Mouse (Mus musculus) spleen, postnatal 10 days (tissue): ENCODE data around the gene Il6.
"Not testable (repeated sequence)": the region's sequence is repeated elsewhere in the genome, so short reads cannot be mapped to it uniquely, and the experiment has no call there.

Experiments used
- DNase-seq, 2 experiments: peaks; one replicate each; pipeline ENCODE4 v3.0.0; 2021 to 2022; ENCODE audit warnings: low spot score in 2 of 2

Gene Il6

GRCm38 (mm10) chr5:30012726-30013503 is at the start of gene Il6:
Il6 (plus strand) TSS chr5:30013114.
- peak; percentile 15 to 56 for DNase-seq

GRCm38 (mm10) chr5:29963488-29963887 is 49.4 kb upstream of the Il6 start:
- DNase-seq = no peak

- DNase-seq = no peak
These were observed 42.7 kb upstream of the Il6 start for GRCm38 (mm10) chr5:29970212-29970611.

GRCm38 (mm10) chr5:29972796-29973195 is 40.1 kb upstream of the Il6 start:
- no peak for DNase-seq

GRCm38 (mm10) chr5:29973533-29973932 is 39.4 kb upstream of the Il6 start:
- DNase-seq = no peak

- DNase-seq = no peak
These were observed 38.8 kb upstream of the Il6 start for GRCm38 (mm10) chr5:29974115-29974514.

GRCm38 (mm10) chr5:29993583-29993982 is 19.3 kb upstream of the Il6 start:
- DNase-seq = no peak

GRCm38 (mm10) chr5:29994344-29994743 is 18.6 kb upstream of the Il6 start:
- no peak for DNase-seq

- DNase-seq = no peak
These were observed 15.6 kb upstream of the Il6 start for GRCm38 (mm10) chr5:29997351-29997750.

- DNase-seq = no peak
These were observed 12.0 kb upstream of the Il6 start for GRCm38 (mm10) chr5:30000921-30001320.

GRCm38 (mm10) chr5:30014580-30014979 is 1.7 kb downstream of the Il6 start:
- DNase-seq = peak in 1 of 2 experiments; percentile 27

GRCm38 (mm10) chr5:30035862-30036261 is 22.9 kb downstream of the Il6 start:
- DNase-seq = not testable (repeated sequence)

- DNase-seq = not testable (repeated sequence)
These were observed 24.2 kb downstream of the Il6 start for GRCm38 (mm10) chr5:30037111-30037510.

- DNase-seq = not testable (repeated sequence)
These were observed 26.4 kb downstream of the Il6 start for GRCm38 (mm10) chr5:30039324-30039723.

- DNase-seq = not testable (repeated sequence)
These were observed 26.9 kb downstream of the Il6 start for GRCm38 (mm10) chr5:30039841-30040240.

- no peak for DNase-seq
These were observed 45.4 kb downstream of the Il6 start for GRCm38 (mm10) chr5:30058216-30058731.

- not testable (repeated sequence) for DNase-seq
These were observed 46.7 kb downstream of the Il6 start for GRCm38 (mm10) chr5:30059607-30060006.

- no peak for DNase-seq
These were observed 54.8 kb downstream of the Il6 start for GRCm38 (mm10) chr5:30067726-30068125.
